Mouse (Mus musculus): ENCODE results near the gene Fam117a. TPM values are rescaled to one million over a fixed set of nuclear protein-coding genes. Genes with fewer than 3 reads are reported as not detected.

The Fam117a gene
- polyA plus RNA-seq, 1 experiment: 15.6 TPM

DNA sequence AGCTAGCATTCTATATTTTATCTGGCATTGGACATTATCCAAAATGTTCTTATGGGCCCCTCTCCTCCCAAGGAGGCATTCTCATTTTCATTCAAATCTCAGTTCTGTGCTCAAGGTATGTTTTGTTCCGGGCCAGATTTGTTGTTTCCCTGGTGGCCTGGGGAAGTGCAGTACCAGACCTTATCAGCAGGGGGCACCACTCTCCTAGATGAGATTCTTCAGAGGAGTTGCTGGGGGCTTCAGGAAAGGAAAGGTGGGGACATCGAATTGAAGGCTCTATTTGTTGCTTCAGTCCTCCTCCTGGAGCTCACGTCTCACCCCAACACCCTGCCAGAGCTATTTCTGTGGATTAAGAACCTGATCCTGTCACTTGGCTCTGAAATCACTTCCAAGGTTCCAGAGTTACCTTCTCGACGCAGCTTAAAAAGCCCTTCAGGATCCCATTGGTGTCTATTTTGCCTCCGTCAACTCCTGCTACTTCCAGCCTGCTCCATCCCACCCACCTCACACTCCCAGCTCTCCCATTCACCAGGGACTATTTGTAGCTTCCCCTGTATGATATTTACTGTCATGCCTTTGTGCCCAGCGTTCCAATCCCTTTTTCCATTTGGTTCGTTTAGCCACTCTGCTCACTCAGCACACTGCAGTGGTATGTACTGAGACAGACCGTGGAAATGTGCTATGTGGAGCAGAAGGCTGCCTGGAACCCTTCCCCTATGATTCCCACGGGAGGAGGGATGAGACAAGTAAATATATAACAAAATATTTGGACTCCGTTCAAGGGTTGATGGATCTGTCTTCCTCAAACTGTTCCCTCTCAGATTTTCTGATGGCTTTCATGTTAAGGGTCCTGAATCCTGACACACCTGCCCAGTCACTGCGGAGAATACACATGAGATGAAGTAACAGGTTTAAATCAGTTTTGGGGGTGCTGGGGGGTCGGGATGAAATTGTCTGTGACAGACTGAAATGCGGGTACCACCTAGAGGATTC, 61.3 kb downstream of the Fam117a start:
- Histone ChIP-seq H3K27me3 (ENCODE audit: control insufficient read depth, insufficient read depth, low read length) (no peaks in the 10 kb centered on the region), H3K36me3 (ENCODE audit: control insufficient read depth, insufficient read depth, low read length) (no peaks in the 10 kb centered on the region), H3K4me1 (ENCODE audit: control insufficient read depth, insufficient read depth, insufficient read length, low read length) (no peaks in the 10 kb centered on the region), H3K4me3 (ENCODE audit: low read depth, low read length) (no peak overlapping the region), H3K27ac (ENCODE audit: insufficient read depth, low read depth, low read length) (no peak overlapping the region)
- 43% methylated on average over 14 of the region's 14 CpGs for WGBS
- TF ChIP-seq POLR2A (IDR thresholded peaks at IDR 0.05; ENCODE audit: low read depth, low read length): no peak
- TF ChIP-seq CTCF (IDR thresholded peaks at IDR 0.05; ENCODE audit: extremely low read depth, insufficient read length, insufficient replicate concordance, low read depth, low read length): peak; percentile 91; the same call in 1 of the 2 replicates

DNA sequence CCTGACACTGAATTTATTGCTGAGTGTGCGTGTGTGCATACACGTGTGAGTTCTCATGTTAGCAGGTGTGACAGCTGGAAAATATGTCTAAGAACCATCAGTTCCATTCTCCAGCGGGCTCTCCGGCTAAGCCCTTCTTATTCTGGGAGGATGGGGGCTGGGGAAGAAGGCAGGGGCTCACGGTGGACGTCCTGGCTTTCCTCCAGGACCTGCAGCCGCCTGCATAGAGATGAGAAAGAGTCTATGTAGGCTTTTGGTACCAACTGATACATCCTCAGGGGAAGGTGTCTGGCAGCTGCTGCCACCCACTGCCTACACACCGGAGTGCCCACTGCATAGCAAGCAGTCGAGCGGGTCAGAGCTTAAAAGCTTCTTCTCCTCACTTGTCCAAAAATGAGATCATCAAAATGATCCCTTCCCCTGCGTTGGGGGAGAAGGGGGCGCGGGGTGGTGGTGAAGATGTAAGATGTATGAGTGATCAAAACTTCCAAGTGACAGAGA, 62.8 kb downstream of the Fam117a start:
- no peaks in the 10 kb centered on the region for H3K27me3 ChIP-seq (ENCODE audit: control insufficient read depth, insufficient read depth, low read length)
- H3K36me3 ChIP-seq (ENCODE audit: control insufficient read depth, insufficient read depth, low read length): no peaks in the 10 kb centered on the region
- 80% methylated on average over 13 of the region's 13 CpGs for WGBS
- no peak overlapping the region for H3K27ac ChIP-seq (ENCODE audit: insufficient read depth, low read depth, low read length)
- 0 out of 2 replicates have a peak, but pooled peaks cover 2% of the 10 kb centered on the region for H3K4me1 ChIP-seq (ENCODE audit: control insufficient read depth, insufficient read depth, insufficient read length, low read length)
- H3K4me3 ChIP-seq (ENCODE audit: low read depth, low read length): no peak overlapping the region
- TF ChIP-seq CTCF (IDR thresholded peaks at IDR 0.05; ENCODE audit: extremely low read depth, insufficient read length, insufficient replicate concordance, low read depth, low read length) (no peak), POLR2A (IDR thresholded peaks at IDR 0.05; ENCODE audit: low read depth, low read length) (no peak)

DNA sequence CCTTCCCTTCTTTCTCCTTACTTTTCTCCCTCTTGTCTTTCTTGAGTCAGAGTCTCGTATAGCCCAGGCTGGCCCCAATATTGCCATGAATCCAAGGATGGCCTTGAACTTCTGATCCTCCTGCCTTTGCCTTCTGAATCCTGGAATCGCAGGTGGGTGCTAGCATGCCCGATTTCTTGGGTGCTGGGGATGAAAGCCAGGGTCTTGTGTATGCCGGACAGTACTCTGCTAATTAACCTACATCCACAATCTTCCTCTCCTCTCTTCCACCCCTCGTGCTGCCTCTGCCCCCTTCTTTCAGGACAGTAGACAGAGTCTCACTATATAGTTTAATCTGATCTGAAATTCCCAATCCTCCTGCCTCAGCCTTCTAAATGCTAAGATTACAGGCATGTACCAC, 64.8 kb downstream of the Fam117a start:
- Histone ChIP-seq H3K27ac (ENCODE audit: insufficient read depth, low read depth, low read length) (no peak overlapping the region), H3K27me3 (ENCODE audit: control insufficient read depth, insufficient read depth, low read length) (no peaks in the 10 kb centered on the region), H3K36me3 (ENCODE audit: control insufficient read depth, insufficient read depth, low read length) (no peaks in the 10 kb centered on the region), H3K4me1 (ENCODE audit: control insufficient read depth, insufficient read depth, insufficient read length, low read length) (0 out of 2 replicates have a peak, but pooled peaks cover 2% of the 10 kb centered on the region), H3K4me3 (ENCODE audit: low read depth, low read length) (no peak overlapping the region)
- 88% methylated on average over 5 of the region's 5 CpGs for WGBS
- no peak for TF ChIP-seq CTCF (IDR thresholded peaks at IDR 0.05; ENCODE audit: extremely low read depth, insufficient read length, insufficient replicate concordance, low read depth, low read length)
- no peak for TF ChIP-seq POLR2A (IDR thresholded peaks at IDR 0.05; ENCODE audit: low read depth, low read length)

DNA sequence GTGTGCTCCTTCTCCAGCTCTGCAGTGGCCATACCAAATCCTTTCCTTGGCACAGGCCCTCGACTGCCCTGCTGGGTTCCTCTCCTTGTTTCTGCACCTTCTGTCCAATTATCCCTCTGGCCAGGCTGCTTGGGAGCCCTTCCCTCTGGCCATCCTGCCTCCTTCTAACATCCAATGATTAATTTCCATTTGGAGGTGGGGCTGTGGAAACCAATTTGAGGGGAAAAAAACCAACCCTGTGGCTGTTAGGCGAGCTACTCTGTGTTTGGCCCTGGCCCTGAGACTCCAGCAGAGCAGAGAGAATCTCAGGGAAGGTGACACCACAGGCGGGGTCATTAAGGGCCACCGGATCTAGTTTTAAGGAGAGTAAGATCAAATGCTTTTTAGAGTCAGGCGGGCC, 65.4 kb downstream of the Fam117a start:
- Histone ChIP-seq H3K27me3 (ENCODE audit: control insufficient read depth, insufficient read depth, low read length) (no peaks in the 10 kb centered on the region), H3K4me1 (ENCODE audit: control insufficient read depth, insufficient read depth, insufficient read length, low read length) (0 out of 2 replicates have a peak, but pooled peaks cover 2% of the 10 kb centered on the region), H3K27ac (ENCODE audit: insufficient read depth, low read depth, low read length) (peak overlapping the region; percentile 45), H3K36me3 (ENCODE audit: control insufficient read depth, insufficient read depth, low read length) (no peaks in the 10 kb centered on the region), H3K4me3 (ENCODE audit: low read depth, low read length) (no peak overlapping the region)
- 64% methylated on average over 5 of the region's 5 CpGs for WGBS
- TF ChIP-seq CTCF (IDR thresholded peaks at IDR 0.05; ENCODE audit: extremely low read depth, insufficient read length, insufficient replicate concordance, low read depth, low read length) (no peak), POLR2A (IDR thresholded peaks at IDR 0.05; ENCODE audit: low read depth, low read length) (no peak)

DNA sequence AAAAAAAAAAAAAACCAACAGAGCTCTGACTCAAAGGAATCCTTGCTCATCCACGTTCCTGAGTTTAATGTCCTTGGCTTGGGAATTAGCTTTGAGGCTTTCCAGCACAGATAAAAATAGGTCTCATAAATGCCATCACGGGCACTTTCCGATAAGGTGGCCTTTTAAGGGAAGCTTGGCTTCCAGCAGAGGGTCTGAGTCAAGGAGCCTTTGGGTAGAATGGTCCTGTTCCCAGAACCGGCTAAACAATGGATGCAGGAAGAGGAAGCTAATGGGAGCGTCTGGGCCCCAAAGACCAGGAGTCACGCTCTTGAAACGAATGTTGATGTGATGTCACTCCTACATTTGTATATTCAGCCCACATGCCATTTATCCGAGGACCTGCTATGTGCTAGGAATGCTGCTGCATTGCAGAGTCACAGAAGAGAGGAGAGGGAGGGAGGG, 65.9 kb downstream of the Fam117a start:
- 60% methylated on average over 8 of the region's 8 CpGs for WGBS
- 0 out of 2 replicates have a peak, but pooled peaks cover 2% of the 10 kb centered on the region for H3K4me1 ChIP-seq (ENCODE audit: control insufficient read depth, insufficient read depth, insufficient read length, low read length)
- H3K4me3 ChIP-seq (ENCODE audit: low read depth, low read length): no peak overlapping the region
- TF ChIP-seq CTCF (IDR thresholded peaks at IDR 0.05; ENCODE audit: extremely low read depth, insufficient read length, insufficient replicate concordance, low read depth, low read length) (no peak), POLR2A (IDR thresholded peaks at IDR 0.05; ENCODE audit: low read depth, low read length) (no peak)
- H3K27ac ChIP-seq (ENCODE audit: insufficient read depth, low read depth, low read length): peak overlapping the region; percentile 21; the same call in 1 of the 2 replicates
- no peaks in the 10 kb centered on the region for H3K36me3 ChIP-seq (ENCODE audit: control insufficient read depth, insufficient read depth, low read length)
- no peaks in the 10 kb centered on the region for H3K27me3 ChIP-seq (ENCODE audit: control insufficient read depth, insufficient read depth, low read length)

DNA sequence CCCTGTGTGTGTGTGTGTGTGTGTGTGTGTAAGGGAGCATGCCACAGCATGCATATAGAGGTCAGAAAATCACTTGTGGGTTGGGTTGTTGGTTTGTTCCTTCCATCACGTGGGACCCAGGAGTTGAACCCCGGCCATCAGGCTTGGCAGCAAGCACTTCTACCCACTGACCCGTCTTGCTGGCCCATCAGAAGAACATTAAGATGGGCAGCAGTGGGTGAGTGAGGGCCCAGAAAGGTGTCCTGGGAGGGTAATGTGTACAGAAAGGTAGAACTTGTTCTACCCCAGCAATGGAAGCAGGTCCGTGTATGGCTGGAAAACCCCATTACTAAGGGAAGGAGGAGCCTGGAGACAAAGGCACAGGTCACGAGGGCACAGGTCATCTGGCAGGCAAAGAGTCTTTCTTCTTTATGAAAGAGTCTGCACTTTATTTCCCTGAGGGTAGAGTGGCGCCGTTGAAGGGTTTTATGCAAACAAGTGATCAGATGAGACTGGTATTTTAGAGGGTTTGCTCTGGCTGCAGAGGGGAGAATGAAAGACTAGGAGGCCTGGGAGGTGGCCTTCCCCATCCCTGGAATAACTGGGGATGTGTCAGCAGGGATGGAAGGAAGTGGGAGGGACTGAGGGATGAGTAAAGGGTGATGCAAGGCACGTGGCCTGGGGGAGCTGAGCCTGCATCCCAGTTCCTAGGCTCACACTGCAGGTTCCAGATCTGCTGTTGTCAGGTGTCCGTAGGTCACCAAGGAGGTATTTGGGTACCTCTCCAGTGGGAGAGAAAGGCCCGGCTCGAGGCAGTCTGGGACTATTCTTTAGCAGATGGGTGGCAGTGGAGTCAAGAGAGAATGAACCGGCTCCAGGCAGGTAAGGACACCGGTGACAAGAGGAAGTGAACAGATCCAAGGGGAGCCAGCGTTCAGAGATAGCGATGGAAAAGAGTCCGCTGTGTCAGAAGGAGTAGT, 66.8 kb downstream of the Fam117a start:
- Histone ChIP-seq H3K27me3 (ENCODE audit: control insufficient read depth, insufficient read depth, low read length) (no peaks in the 10 kb centered on the region), H3K4me3 (ENCODE audit: low read depth, low read length) (no peak overlapping the region), H3K36me3 (ENCODE audit: control insufficient read depth, insufficient read depth, low read length) (no peaks in the 10 kb centered on the region), H3K4me1 (ENCODE audit: control insufficient read depth, insufficient read depth, insufficient read length, low read length) (0 out of 2 replicates have a peak, but pooled peaks cover 2% of the 10 kb centered on the region), H3K27ac (ENCODE audit: insufficient read depth, low read depth, low read length) (no peak overlapping the region)
- TF ChIP-seq CTCF (IDR thresholded peaks at IDR 0.05; ENCODE audit: extremely low read depth, insufficient read length, insufficient replicate concordance, low read depth, low read length): no peak
- no peak for TF ChIP-seq POLR2A (IDR thresholded peaks at IDR 0.05; ENCODE audit: low read depth, low read length)
- WGBS: 70% methylated on average over 16 of the region's 16 CpGs

Measured in small intestine, adult 2 months (tissue).